Mouse (Mus musculus) kidney, postnatal 25 days (tissue): ENCODE measurements around the gene Msmb.
A peak's percentile ranks its signal among the peaks of the same experiment; 100 is the strongest.
"Not testable (repeated sequence)": the region's sequence is repeated elsewhere in the genome, so short reads cannot be mapped to it uniquely, and the experiment has no call there.

Experiments used
- DNase-seq, 2 experiments: peaks; one replicate each; pipeline ENCODE4 v3.0.0; 2021; ENCODE audit warnings: mixed read lengths in 2 of 2

The Msmb gene

GRCm38 (mm10) chr14:32141723-32142122, at the start of gene Msmb:
Gene Msmb (plus strand): TSS chr14:32142023.
- DNase-seq: no peak

DNA sequence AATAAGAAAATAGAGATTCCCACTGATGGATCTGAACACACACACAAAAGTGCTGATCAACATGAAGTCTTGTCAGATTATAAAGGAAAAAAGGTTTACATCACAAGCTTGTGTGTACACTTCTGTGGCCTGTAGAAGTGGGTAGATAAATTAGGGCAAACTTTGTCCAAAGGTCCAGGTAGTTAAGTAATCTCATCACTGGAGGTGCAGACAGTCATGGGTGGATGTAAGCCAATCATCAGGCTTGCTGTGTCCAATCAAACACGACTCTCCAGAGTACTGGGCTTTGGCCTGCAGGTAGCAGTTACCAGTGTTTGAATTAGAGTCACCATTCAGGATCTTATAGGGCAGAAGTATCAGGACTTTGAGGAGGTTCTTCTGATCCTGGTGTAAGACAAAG, 48.8 kb upstream of the Msmb start:
- DNase-seq: no peak

- DNase-seq: no peak
These were observed 48.2 kb upstream of the Msmb start for GRCm38 (mm10) chr14:32093500-32094117.

DNA sequence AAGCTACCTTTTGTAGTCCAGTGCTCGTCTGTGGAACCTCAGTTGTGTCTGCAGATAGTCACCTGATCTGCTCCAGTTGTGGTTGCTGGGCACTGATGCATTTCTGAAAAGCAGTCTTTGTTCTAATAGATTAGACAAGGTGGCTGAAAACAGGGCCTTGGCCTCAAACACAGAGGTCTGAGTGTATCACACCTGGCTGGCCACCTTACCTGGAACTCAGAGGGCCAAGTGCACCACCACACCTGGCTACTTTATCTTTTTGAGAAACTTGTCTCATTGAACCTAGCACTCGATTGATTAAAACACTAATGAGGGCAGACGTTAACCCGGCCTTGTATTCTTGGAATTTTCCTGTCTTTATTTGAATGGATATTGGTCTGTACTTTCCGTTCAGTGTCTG, 46.2 kb upstream of the Msmb start:
- DNase-seq: no peak

GRCm38 (mm10) chr14:32096740-32097139, 45.1 kb upstream of the Msmb start:
- DNase-seq: no peak

DNA sequence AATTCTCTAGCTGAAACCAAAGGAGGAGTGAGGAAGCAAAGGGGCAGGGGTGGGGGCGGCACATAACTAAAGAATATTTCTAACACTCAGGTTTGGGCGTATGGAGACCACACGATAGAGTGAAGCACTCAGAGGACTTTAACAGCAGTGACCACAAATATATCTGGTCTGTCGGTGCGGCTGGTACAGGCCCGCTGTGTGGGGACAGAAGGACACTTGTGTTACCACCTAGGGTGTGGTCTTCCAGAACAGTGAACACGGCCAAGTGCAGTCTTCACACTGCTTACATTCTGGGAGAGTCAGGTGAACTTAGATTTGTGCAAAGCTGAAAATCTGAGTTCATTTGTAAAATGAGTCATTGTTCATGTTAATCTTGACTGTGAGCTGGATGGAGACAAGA, 44.1 kb upstream of the Msmb start:
- no peak for DNase-seq

- no peak for DNase-seq
These were observed 42.9 kb upstream of the Msmb start for GRCm38 (mm10) chr14:32098951-32099350.

DNA sequence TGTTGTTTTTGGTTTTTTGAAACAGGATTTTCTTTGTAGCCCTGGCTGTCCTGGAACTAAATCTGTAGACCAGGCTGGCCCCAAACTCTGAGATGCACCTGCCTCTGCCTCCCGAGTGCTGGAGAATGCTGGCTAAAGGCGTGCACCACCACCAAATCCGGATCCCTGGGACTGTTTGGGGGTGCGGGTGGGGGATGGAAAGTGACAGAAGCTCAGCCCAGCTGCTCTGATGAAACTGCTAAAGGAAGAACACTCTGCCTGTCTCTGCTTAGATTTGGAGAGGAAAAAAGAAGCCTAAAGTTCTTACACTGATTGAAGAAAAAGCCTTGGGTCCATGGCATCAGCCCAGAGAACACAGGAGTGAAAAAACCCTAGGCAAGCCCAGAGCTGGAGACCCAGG, 38.3 kb upstream of the Msmb start:
- no peak for DNase-seq

GRCm38 (mm10) chr14:32105663-32106062, 36.2 kb upstream of the Msmb start:
- DNase-seq: peak in 1 of 2 experiments; percentile 56

DNA sequence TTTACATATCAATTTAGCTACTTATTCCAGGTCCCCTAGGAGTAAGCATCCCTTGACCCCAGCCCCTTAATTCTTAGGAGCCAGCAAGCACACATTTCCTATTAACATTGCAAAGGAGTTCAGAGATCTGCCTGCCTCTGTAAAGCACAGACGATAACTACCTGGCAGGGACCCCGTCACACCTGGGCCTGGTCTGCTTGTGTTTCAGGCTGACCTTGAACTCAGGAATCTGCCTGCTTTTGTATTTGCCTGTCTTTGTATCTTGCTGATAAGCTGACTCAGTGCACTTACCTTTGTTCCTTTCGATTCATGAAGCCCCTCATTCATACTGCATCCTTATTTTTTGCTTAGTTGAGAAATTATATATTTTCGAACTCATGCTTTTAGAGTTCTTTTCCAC, 34.9 kb upstream of the Msmb start:
- DNase-seq: peak in 1 of 2 experiments; percentile 11

- DNase-seq: not testable (repeated sequence)
These were observed 29.7 kb upstream of the Msmb start for GRCm38 (mm10) chr14:32112124-32112523.

GRCm38 (mm10) chr14:32120940-32121919, 20.6 kb upstream of the Msmb start:
- peak in 1 of 2 experiments; percentile 33 for DNase-seq

- peak; percentile 53 to 65 for DNase-seq
These were observed 19.9 kb upstream of the Msmb start for GRCm38 (mm10) chr14:32121920-32122315.

GRCm38 (mm10) chr14:32124261-32124660, 17.6 kb upstream of the Msmb start:
- peak in 1 of 2 experiments; percentile 8 for DNase-seq

GRCm38 (mm10) chr14:32125256-32125655, 16.6 kb upstream of the Msmb start:
- DNase-seq: not testable (repeated sequence)

DNA sequence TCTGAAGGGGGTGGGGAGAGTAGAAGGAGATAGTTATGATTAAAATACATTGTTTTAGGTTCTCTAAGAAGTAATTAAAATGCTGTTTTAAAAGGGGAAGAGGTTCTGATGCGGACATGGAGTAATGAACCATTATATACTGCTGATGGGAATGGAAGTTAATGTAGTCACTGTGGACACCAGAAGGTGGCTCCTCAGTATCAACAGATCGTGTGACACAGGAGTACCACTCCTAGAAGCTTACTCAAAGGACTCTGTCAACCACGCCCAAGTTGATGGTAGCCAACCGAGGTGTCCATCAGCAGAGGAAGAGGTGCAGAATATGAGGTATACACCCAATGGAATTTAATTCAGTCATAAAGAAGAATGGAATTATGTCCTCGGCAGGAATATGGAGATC, 13.4 kb upstream of the Msmb start:
- DNase-seq: peak in 1 of 2 experiments; percentile 19

DNA sequence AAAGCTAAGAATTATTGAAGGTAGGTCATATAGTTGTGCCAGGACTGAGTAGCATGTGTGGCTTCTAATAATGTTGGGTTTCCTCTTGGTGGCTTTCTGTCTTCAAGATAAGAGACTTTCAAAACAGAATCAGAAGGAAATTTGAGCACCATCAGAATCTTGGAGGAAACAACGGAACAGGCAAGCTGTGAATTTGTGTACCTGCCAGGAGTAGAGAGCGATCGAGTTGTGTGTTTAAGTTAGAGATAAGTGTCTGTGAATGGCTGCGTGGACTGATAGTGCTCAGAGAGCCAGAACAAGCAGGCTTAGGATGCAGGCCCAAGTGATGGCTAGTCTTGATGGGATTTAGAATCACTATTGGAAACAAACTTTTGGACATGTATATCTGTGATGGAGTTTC, 10.0 kb upstream of the Msmb start:
- DNase-seq: no peak

DNA sequence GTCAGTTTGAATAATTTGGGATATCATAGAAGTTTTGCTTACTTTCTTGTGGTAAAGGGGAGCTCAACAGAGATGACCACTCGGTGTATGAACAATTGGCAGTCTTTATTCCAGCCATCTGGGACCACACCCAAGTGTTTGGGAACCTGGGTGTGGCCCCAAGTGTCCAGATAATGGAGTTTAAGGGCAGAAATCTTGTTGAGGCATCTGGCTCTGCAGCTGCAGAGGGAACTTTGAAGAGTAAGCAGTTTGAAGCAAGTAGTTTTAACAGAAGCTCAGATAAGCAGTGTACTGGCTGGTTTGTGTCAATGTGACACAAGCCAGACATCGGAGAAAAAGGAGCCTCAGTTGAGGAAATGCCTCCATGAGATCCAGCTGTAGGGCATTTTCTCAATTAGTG, 7.5 kb upstream of the Msmb start:
- no peak for DNase-seq

- not testable (repeated sequence) for DNase-seq
These were observed 5.4 kb upstream of the Msmb start for GRCm38 (mm10) chr14:32136467-32136866.

DNA sequence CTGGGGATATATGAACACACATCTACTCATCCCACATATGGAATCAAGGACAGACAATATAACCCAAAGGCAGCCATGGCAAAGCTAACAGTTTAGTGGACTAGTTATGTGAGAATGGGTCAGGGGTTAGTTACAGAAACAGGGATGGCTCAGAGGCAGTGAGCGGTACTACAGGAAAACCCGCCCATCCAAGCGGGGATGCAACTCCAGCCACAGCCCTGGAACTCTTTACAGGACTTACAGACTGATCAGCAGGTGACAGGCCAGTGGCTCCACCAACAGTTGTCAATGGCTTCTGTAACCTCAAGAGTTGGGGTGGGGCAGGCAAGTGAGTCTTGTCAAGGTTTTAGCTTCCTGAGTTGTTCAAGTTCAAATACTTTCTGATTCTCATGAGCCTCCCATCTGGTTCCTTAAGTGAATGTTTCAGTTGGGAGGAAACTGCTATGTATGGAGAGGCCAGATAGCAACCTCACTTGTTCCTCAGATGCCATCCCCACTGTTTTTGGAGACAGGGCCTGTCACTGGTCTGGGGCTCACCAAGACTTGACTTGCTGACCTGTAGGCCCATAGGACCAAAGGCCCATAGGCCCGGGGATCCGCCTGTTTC, 1.4 kb upstream of the Msmb start:
- no peak for DNase-seq

DNA sequence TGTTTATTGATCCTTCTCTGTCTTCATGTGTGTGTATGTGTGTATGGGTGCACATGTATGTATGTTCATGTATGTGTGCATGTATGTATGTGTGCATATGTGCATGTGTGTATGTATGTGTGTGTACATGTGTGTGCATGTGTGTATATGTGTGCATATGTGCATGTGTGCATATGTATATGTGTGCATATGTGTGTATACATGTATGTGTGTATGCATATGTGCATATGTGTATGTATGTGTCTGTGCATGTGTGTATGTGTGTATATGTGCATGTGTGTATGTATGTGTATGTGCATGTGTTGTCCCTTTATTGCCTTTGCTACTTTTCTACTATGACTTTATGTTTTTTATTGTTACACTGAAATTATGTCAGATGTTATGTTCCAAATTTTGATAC, 2.9 kb downstream of the Msmb start:
- no peak for DNase-seq

- DNase-seq: no peak
These were observed 3.6 kb downstream of the Msmb start for GRCm38 (mm10) chr14:32145401-32145800.

GRCm38 (mm10) chr14:32145809-32146511, 4.1 kb downstream of the Msmb start:
- no peak for DNase-seq
